Mouse (Mus musculus) limb, embryonic 14.5 days (tissue): ENCODE results near the gene Gbgt1. TPM values are rescaled to one million over a fixed set of nuclear protein-coding genes. Genes with fewer than 3 reads are reported as not detected.

ENCODE experiments used
- ATAC-seq: fragments of 200-750 bp; cut with Nextera tagmentation; 2 replicates; pipeline ENCODE4 v1.8.0; 2017; ENCODE audit warnings: low read depth, moderate number of reproducible peaks, moderate TSS enrichment; ENCODE audit not compliant: low FRiP score
- DNase-seq: peaks from one replicate; pipeline ENCODE4 v3.0.0-alpha.2; 2015; ENCODE audit warnings: low spot score
- H3K27ac ChIP-seq: fragments of 300-500 bp; sonication (generic); replicated peaks from 2 replicates; pipeline ENCODE4 v1.5.1; 2014; ENCODE audit warnings: low read depth, mild to moderate bottlenecking, low read length, moderate library complexity, mixed read lengths
- H3K27me3 ChIP-seq: fragments of 300-500 bp; sonication (generic); 2 replicates; pipeline ENCODE4 v1.6.1; 2014; ENCODE audit warnings: low read length, mixed read lengths; ENCODE audit not compliant: control insufficient read depth, insufficient read depth
- H3K36me3 ChIP-seq: fragments of 300-500 bp; sonication (generic); 2 replicates; pipeline ENCODE4 v1.6.1; 2014; ENCODE audit warnings: mild to moderate bottlenecking, low read length, moderate library complexity, mixed read lengths; ENCODE audit not compliant: control insufficient read depth, insufficient read depth
- H3K4me1 ChIP-seq: fragments of 300-500 bp; sonication (generic); 2 replicates; pipeline ENCODE4 v1.6.1; 2014; ENCODE audit warnings: antibody characterized with exemption, low read length, mixed read lengths; ENCODE audit not compliant: control insufficient read depth, insufficient read depth
- H3K4me2 ChIP-seq: fragments of 300-500 bp; sonication (generic); replicated peaks from 2 replicates; pipeline ENCODE4 v1.6.1; 2014; ENCODE audit warnings: low read depth, mild to moderate bottlenecking, low read length, moderate library complexity; ENCODE audit not compliant: severe bottlenecking
- H3K4me3 ChIP-seq: fragments of 300-500 bp; sonication (generic); replicated peaks from 2 replicates; pipeline ENCODE4 v1.5.1; 2014; ENCODE audit warnings: low read length
- H3K9ac ChIP-seq: fragments of 300-500 bp; sonication (generic); 2 replicates; pipeline ENCODE4 v1.6.1; 2014; ENCODE audit warnings: mild to moderate bottlenecking, low read depth, low read length, moderate library complexity; ENCODE audit not compliant: severe bottlenecking
- H3K9me3 ChIP-seq: fragments of 300-500 bp; sonication (generic); 2 replicates; pipeline ENCODE4 v1.6.1; 2016; ENCODE audit warnings: low read length; ENCODE audit not compliant: control insufficient read depth
- POLR2A ChIP-seq: fragments of 200-500 bp; IDR thresholded peaks from 2 replicates; pipeline ENCODE4 v1.8.0; 2012; ENCODE audit warnings: inconsistent platforms, mild to moderate bottlenecking, moderate library complexity, borderline replicate concordance; ENCODE audit not compliant: insufficient read depth, insufficient read length; ENCODE audit errors: extremely low read depth
- WGBS: fragments of 180-500 bp; shearing (Covaris S2); extraction: QIAGEN DNeasy Blood & Tissue Kit; methylation state at CpG from one replicate; pipeline ENCODE4 v1.1.7; 2014; 5-methylcytosine and 5-hydroxymethylcytosine counted together
- polyA plus RNA-seq, 2 experiments: library from polyadenylated mRNA; depleted of rRNA in 1 of 2; stranded (reverse) in 1 of 2; unstranded in 1 of 2; fragments of >200 nt; fragmentation: Nextera tagmentation in 1 of 2; extraction: Ambion mirVana in 1 of 2; gene quantifications; 2 replicates each; pipeline versions ENCODE4 v1.2.1 to v1.2.3; 2012 to 2014

The Gbgt1 gene
- polyA plus RNA-seq, 2 experiments: 1.0 to 2.1 TPM

DNA sequence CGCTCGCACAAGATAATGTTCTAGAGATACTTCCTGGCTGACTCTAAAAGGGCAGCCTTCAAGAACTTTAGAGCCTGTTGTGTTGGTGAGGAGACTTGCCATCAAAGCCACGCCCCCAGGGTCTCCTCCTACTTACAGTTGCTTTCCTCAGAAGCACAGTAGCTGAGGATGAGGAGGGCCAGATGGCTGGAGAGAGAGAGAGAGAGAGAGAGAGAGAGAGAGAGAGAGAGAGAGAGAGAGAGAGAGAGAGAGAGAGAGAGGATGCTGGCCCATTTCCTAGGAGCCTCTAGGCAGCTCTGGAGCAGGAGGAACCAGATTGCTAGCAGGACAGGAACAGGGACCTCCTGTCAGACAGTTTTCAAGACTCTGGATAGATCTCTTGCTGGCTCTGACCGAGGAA, 39.5 kb downstream of the Gbgt1 start:
- ATAC-seq: no peak
- no peak for DNase-seq
- Histone ChIP-seq H3K27me3 (no peaks in the 10 kb centered on the region), H3K36me3 (peaks cover 13% of the 10 kb centered on the region), H3K9me3 (no peaks in the 10 kb centered on the region), H3K4me2 (peak overlapping the region; percentile 84; the same call in 1 of the 2 replicates), H3K27ac (no peak overlapping the region), H3K4me1 (peaks cover 60% of the 10 kb centered on the region), H3K4me3 (no peak overlapping the region), H3K9ac (peak overlapping the region; percentile 16)
- TF ChIP-seq POLR2A: no peak
- 42% methylated on average over 4 of the region's 4 CpGs for WGBS

DNA sequence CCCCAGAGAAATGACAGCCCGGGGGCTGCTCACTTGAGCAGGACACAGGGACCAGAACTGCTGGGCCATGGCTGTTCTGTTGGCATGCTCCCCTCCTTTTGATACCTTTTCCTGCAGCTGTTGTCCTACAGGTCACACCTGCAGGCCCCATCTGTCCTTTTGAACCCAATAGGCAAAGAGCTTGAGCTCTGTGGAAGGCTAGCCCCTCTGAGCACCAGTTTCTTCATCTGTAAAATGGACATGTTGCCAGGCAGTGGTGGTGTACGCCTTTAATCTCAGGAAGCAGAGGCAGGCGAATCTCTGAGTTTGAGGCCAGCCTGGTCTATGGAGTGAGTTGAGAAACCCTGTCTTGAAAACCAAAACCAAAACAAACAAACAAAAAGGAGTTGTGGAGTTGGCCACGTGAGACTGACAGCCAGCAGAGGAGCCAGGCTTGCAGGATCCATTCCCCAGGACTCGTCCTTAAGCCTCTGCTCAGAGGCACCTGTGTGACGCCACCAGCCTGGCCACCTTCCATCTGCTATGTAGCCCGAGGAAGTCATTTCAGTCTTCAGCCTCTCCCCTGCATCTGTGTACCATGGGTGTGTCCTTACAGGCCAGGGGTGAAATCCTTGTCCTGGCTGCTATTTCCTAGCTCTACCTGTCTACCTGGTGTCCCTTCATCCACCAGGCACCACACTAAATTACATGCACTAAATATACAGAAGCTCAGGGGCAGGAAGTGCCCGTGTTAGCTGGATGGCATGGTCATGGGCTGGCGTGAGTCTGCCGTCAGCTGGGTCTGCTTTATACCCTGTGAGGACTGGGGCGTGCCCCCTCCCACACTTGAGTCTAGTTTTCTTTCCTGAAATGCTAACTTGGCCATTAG, 40.3 kb downstream of the Gbgt1 start:
- Histone ChIP-seq H3K36me3 (peaks cover 22% of the 10 kb centered on the region), H3K9ac (peak overlapping the region; percentile 25; the same call in 1 of the 2 replicates), H3K4me1 (peaks cover 60% of the 10 kb centered on the region), H3K4me2 (no peak overlapping the region), H3K4me3 (no peak overlapping the region), H3K27ac (0 out of 2 replicates have a peak overlapping the region, but pooled peaks have one; percentile 13), H3K27me3 (no peaks in the 10 kb centered on the region), H3K9me3 (no peaks in the 10 kb centered on the region)
- no peak for ATAC-seq
- WGBS: 78% methylated on average over 11 of the region's 11 CpGs
- no peak for DNase-seq
- no peak for TF ChIP-seq POLR2A

DNA sequence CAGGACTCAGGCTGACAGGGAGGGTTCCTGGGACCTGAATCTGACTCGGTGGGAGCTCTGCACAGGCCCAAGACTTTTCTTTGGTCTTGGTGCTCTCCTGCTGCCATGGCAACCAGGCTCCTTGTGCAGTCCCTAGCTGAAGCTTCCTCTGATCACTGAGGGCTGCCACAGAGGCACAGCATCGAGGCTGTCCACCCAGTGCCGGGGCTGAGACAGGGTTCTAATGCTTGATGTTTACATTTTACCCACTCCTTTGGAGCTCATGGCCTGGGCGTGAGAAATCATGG, 40.9 kb downstream of the Gbgt1 start:
- no peak for ATAC-seq
- no peak for DNase-seq
- Histone ChIP-seq H3K36me3 (peaks cover 27% of the 10 kb centered on the region), H3K4me3 (no peak overlapping the region), H3K9me3 (no peaks in the 10 kb centered on the region), H3K4me1 (peaks cover 57% of the 10 kb centered on the region), H3K4me2 (no peak overlapping the region), H3K27me3 (no peaks in the 10 kb centered on the region), H3K9ac (0 out of 2 replicates have a peak overlapping the region, but pooled peaks have one; percentile 25), H3K27ac (0 out of 2 replicates have a peak overlapping the region, but pooled peaks have one; percentile 13)
- WGBS: 49% methylated on average over 4 of the region's 4 CpGs
- no peak for TF ChIP-seq POLR2A

DNA sequence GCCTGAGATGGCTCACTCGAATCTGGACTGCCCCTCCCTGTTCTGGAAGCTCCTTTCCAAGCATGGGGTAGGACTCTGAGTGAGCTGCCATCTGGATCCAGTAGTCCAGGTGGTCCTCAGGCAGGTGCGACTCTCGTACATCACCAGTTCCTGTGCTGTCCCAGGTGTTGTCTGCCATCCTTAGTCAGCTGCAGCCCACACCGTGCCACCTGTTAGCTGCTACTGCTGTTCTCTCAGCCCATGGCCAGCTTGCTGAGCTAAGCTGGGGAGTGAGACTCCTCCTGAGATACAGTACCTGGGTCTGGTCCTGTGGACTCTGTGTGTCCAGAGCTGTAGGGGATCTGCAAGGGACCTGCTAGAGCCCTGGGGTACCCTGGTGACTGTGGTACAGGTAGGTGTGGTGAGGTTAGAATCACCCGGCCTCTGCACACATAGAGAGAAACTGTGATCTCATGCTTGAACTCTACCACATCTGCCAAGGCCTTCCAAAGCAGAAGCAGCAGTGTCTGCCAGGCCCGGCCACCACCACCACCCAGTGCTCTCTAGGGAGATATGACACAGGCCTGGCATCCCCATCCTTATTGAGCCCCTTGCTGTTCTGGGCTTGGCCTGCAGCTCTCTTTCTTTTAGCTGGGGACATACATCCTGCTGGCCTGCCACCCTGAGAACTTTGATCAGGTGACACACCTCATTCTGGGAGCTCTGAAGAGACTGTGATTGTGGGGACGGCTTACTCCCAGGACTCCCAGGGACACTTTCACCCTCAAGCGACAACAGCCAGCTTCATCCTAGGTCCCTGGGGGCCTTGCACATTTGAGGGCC, 41.5 kb downstream of the Gbgt1 start:
- ATAC-seq (no peak), DNase-seq (no peak)
- Histone ChIP-seq H3K27ac (peak overlapping the region; percentile 67; the same call in 1 of the 2 replicates), H3K4me1 (peaks cover 51% of the 10 kb centered on the region), H3K9me3 (no peaks in the 10 kb centered on the region), H3K27me3 (no peaks in the 10 kb centered on the region), H3K4me2 (no peak overlapping the region), H3K4me3 (no peak overlapping the region), H3K36me3 (peaks cover 34% of the 10 kb centered on the region), H3K9ac (peak overlapping the region; percentile 16; the same call in 1 of the 2 replicates)
- WGBS: 68% methylated on average over 8 of the region's 8 CpGs
- TF ChIP-seq POLR2A: no peak

DNA sequence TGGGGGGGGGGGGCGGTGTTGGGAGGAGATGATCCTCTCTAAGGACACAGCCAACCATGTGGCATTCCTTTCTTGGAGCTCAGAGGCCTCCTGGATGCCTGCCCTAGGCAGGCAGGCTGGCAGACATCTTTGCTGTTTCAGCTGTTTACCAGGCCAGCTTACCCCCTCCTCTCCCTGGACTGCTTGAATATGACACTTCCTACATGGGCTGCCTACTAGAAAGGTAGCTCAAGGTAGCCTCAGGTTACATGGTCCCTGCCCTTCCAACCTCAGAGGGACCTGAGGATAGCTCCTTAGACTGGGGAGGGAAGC, 42.1 kb downstream of the Gbgt1 start:
- H3K9ac ChIP-seq: 0 out of 2 replicates have a peak overlapping the region, but pooled peaks have one; percentile 16
- ATAC-seq (peak; percentile 37; the same call in 1 of the 2 replicates), DNase-seq (no peak)
- 0 out of 2 replicates have a peak overlapping the region, but pooled peaks have one; percentile 5 for H3K4me2 ChIP-seq
- TF ChIP-seq POLR2A: no peak
- H3K4me1 ChIP-seq: peaks cover 51% of the 10 kb centered on the region
- no peak overlapping the region for H3K4me3 ChIP-seq
- H3K9me3 ChIP-seq: no peaks in the 10 kb centered on the region
- WGBS: 57% methylated on average over 1 of the region's 1 CpGs
- peaks cover 39% of the 10 kb centered on the region for H3K36me3 ChIP-seq
- H3K27ac ChIP-seq: peak overlapping the region; percentile 67
- H3K27me3 ChIP-seq: no peaks in the 10 kb centered on the region
